Mouse (Mus musculus): ENCODE results near the gene Nostrin.

DNA sequence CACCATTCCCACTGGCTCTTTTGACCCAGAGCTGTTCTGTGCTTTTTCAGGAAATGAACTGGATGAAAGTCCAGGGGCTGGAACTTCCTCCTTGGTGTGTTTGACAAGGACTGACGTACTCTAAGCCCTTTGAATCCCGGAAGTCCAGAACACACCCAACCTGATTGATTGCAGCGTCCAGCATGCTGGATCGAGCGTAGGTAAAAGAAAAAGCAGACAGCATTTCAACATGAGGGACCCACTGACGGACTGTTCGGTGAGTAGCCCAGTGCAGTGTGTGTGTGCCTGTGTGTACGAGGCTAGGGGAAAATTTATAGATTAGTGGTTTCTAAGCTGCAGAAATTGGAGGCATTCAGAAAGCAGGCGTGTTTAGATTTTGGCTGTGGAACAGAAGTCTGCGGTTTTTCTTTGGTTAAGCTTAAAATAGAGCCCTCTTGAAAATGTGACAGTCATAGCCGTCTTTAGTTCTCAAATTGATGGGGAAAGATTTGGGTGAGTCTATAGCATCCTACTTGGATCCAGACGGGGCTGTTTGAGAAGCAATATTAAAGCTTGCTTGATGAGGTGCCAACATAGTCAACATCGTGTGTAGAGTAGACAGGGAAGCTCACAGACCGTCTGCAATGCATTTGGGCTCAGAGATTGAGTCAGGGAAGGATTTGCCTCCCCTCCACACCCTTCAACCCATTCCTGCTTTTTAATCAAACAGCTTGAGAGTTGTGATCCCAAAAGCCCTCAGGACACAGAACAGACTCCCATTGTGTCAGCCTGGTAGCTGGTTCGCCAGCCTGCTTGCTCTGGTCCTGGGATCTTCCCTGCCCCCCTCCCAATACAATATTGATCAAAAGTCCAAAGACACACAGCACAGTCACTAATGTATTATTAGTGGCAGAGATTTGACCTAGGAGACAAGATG is at the start of gene Nostrin:
- TF ChIP-seq CTCF (IDR thresholded peaks at IDR 0.05; ENCODE audit: insufficient read depth, low read depth, low read length) (no peak), POLR2A (IDR thresholded peaks at IDR 0.05; ENCODE audit: insufficient read depth, low read depth, low read length) (no peak)

Measured in olfactory bulb, adult 2 months (tissue).